Mouse (Mus musculus) CD4-positive helper T cell, adult 2 months (primary cell): ENCODE measurements around the gene Socs3.

Source experiments
- DNase-seq: peaks from one replicate; pipeline ENCODE4 v3.0.0-alpha.2; 2012; ENCODE audit warnings: low read depth, missing footprints, low spot score

Gene Socs3

GRCm38 (mm10) chr11:117924466-117924865 is 45.4 kb downstream of the Socs3 start:
- DNase-seq: no peak

- no peak for DNase-seq
Observed at GRCm38 (mm10) chr11:117923279-117923678, 46.6 kb downstream of the Socs3 start.

- no peak for DNase-seq
Observed at GRCm38 (mm10) chr11:117919211-117919610, 50.6 kb downstream of the Socs3 start.

GRCm38 (mm10) chr11:117918541-117918940 is 51.3 kb downstream of the Socs3 start:
- DNase-seq: no peak
